Mouse (Mus musculus) intestine, postnatal 0 days (tissue): ENCODE results near the gene Prr14l. TPM values are rescaled to one million over a fixed set of nuclear protein-coding genes. Genes with fewer than 3 reads are reported as not detected.

Experiments
- ATAC-seq: fragments of 200-750 bp; cut with Nextera tagmentation; 2 replicates; pipeline ENCODE4 v1.8.0; 2017; ENCODE audit warnings: mild to moderate bottlenecking, moderate TSS enrichment, moderate library complexity
- H3K27ac ChIP-seq: fragments of 300-500 bp; sonication (generic); 2 replicates; pipeline ENCODE4 v1.5.1; 2014; ENCODE audit warnings: mild to moderate bottlenecking, low read depth, low read length, moderate library complexity
- H3K27me3 ChIP-seq: fragments of 300-500 bp; sonication (generic); replicated peaks from 2 replicates; pipeline ENCODE4 v1.6.1; 2014; ENCODE audit warnings: low read length, mixed read lengths; ENCODE audit not compliant: control insufficient read depth, insufficient read depth
- H3K36me3 ChIP-seq: fragments of 300-500 bp; sonication (generic); 2 replicates; pipeline ENCODE4 v1.6.1; 2014; ENCODE audit warnings: mild to moderate bottlenecking, moderate library complexity; ENCODE audit not compliant: control insufficient read depth, insufficient read depth
- H3K4me1 ChIP-seq: fragments of 300-500 bp; sonication (generic); replicated peaks from 2 replicates; pipeline ENCODE4 v1.6.1; 2014; ENCODE audit warnings: antibody characterized with exemption, low read length, mixed read lengths; ENCODE audit not compliant: control insufficient read depth, insufficient read depth
- H3K4me2 ChIP-seq: fragments of 300-500 bp; sonication (generic); replicated peaks from 2 replicates; pipeline ENCODE4 v1.6.1; 2014; ENCODE audit warnings: low read depth, mild to moderate bottlenecking, moderate library complexity
- H3K4me3 ChIP-seq: fragments of 300-500 bp; sonication (generic); 2 replicates; pipeline ENCODE4 v1.5.1; 2014; ENCODE audit warnings: low read depth, low read length
- H3K9ac ChIP-seq: fragments of 300-500 bp; sonication (generic); 2 replicates; pipeline ENCODE4 v1.6.1; 2014; ENCODE audit warnings: mild to moderate bottlenecking, low read depth, low read length
- H3K9me3 ChIP-seq: fragments of 300-500 bp; sonication (generic); 2 replicates; pipeline ENCODE4 v1.6.1; 2016; ENCODE audit warnings: mixed run types; ENCODE audit not compliant: control insufficient read depth
- CTCF ChIP-seq: sonication (generic); IDR thresholded peaks from 2 replicates; pipeline ENCODE4 v1.5.1; 2016; ENCODE audit warnings: low read depth, mild to moderate bottlenecking, control low read depth, antibody characterized with exemption, moderate library complexity
- WGBS: fragments of 180-500 bp; shearing (Covaris S2); extraction: QIAGEN DNeasy Blood & Tissue Kit; methylation state at CpG from one replicate; pipeline ENCODE4 v1.1.7; 2014; 5-methylcytosine and 5-hydroxymethylcytosine counted together
- polyA plus RNA-seq: library from polyadenylated mRNA; unstranded; fragments of >200 nt; fragmentation: Nextera tagmentation; extraction: Ambion mirVana; gene quantifications from 2 replicates; pipeline ENCODE4 v1.2.1, GENCODE M21; 2015

Prr14l gene
- polyA plus RNA-seq, result 6.1 and 6.5 TPM in 2 replicates

GRCm38 (mm10) chr5:32853731-32854507 is at the start of gene Prr14l:
Gene Prr14l (minus strand): TSS chr5:32854256.
- peak; percentile 97 for ATAC-seq
- WGBS, result under 1% methylated on average over 51 of the region's 51 CpGs
- H3K27me3 ChIP-seq, result no peaks in the 10 kb centered on the region
- no peak for TF ChIP-seq CTCF
- H3K4me3 ChIP-seq, result peak within 1 kb of the TSS; percentile 94
- H3K9me3 ChIP-seq, result no peaks in the 10 kb centered on the region
- peak within 1 kb of the TSS; percentile 73; the same call in 1 of the 2 replicates for H3K27ac ChIP-seq
- 0 out of 2 replicates have a peak, but pooled peaks cover 5% of the 10 kb centered on the region for H3K4me1 ChIP-seq
- H3K36me3 ChIP-seq, result no peaks in the 10 kb centered on the region; the same call in 1 of the 2 replicates
- H3K9ac ChIP-seq, result peak within 1 kb of the TSS; percentile 94
- H3K4me2 ChIP-seq, result peak within 1 kb of the TSS; percentile 84

DNA sequence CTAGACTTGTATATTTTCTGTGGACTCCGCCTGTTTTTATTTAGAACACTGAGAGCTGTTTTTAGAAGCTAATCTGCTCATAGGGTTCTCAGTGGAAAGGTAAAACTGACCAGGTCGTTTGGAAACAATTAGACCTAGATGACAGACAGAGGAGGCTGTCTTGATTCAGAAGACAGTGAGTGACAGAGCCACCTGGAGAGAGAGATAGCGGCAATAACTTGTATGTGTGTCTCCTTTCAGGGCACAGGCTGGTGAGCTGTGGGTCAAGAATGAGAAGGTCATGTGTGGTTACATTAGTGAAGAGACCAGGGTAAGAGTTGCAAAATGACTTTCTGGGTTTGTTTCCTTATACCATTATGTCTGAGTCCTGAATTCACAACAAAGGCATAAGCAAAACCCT is 32.7 kb upstream of the Prr14l start:
- H3K27me3 ChIP-seq, result no peaks in the 10 kb centered on the region
- no peak overlapping the region for H3K4me2 ChIP-seq
- no peak overlapping the region for H3K27ac ChIP-seq
- H3K9me3 ChIP-seq, result no peaks in the 10 kb centered on the region
- WGBS, result 72% methylated on average over 3 of the region's 3 CpGs
- peaks cover 50% of the 10 kb centered on the region for H3K36me3 ChIP-seq
- no peak overlapping the region for H3K9ac ChIP-seq
- no peaks in the 10 kb centered on the region for H3K4me1 ChIP-seq
- ATAC-seq, result no peak
- no peak for TF ChIP-seq CTCF
- no peak overlapping the region for H3K4me3 ChIP-seq

DNA sequence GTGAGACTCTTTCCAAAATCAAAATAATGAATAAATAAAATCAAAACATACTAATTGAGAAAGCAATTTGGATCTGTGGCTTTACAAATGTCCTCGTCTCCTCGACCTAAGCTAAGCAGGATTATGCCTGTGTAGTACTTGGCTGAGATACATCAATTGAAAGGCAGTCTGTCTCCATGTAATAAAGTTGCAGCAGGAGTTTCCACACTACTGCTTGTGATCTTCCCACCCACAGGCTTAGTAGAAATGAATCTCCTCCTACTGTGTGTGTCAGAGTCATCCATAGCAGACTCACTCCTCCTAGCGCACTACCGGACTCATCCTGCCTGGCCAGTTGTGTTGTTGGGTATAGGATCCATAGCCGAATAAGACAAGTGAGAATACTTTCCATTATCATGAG is 18.3 kb upstream of the Prr14l start:
- Histone ChIP-seq H3K27ac (no peak overlapping the region), H3K4me3 (no peak overlapping the region), H3K4me2 (no peak overlapping the region), H3K4me1 (no peaks in the 10 kb centered on the region), H3K36me3 (peaks cover 50% of the 10 kb centered on the region), H3K27me3 (no peaks in the 10 kb centered on the region), H3K9ac (no peak overlapping the region), H3K9me3 (no peaks in the 10 kb centered on the region)
- WGBS, result 97% methylated on average over 5 of the region's 5 CpGs
- no peak for TF ChIP-seq CTCF
- ATAC-seq, result no peak

DNA sequence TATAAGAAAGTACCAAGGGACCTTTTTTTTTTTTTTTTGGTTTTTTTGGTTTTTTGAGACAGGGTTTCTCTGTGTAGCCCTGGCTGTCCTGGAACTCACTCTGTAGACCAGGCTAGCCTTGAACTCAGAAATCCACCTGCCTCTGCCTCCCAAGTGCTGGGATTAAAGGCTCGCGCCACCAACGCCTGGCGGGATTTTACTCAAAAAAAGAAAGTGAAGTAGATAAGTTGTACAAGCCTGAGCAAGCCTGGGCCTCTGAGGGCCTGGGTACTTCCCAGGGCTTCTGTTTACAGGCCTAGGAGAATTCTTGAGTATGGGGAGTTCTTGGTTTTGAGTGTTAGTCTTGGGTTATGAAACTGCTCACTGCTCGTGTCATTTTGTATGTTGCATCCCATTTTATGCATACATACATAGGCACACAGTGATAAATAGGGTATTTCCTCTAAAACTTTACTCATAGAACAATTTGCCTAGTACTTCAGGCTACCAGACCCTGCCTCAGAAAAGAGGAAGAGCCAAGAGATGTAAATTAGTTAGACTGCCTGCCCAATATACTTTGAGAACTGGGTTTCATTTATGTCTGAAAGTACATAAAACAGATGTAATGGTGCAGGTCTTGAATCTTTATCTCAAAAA is 15.5 kb upstream of the Prr14l start:
- Histone ChIP-seq H3K27me3 (no peaks in the 10 kb centered on the region), H3K4me2 (no peak overlapping the region), H3K36me3 (peaks cover 37% of the 10 kb centered on the region; the same call in 1 of the 2 replicates), H3K9ac (no peak overlapping the region), H3K9me3 (no peaks in the 10 kb centered on the region), H3K27ac (no peak overlapping the region), H3K4me1 (no peaks in the 10 kb centered on the region), H3K4me3 (no peak overlapping the region)
- no peak for ATAC-seq
- no peak for TF ChIP-seq CTCF
- 91% methylated on average over 5 of the region's 5 CpGs for WGBS

DNA sequence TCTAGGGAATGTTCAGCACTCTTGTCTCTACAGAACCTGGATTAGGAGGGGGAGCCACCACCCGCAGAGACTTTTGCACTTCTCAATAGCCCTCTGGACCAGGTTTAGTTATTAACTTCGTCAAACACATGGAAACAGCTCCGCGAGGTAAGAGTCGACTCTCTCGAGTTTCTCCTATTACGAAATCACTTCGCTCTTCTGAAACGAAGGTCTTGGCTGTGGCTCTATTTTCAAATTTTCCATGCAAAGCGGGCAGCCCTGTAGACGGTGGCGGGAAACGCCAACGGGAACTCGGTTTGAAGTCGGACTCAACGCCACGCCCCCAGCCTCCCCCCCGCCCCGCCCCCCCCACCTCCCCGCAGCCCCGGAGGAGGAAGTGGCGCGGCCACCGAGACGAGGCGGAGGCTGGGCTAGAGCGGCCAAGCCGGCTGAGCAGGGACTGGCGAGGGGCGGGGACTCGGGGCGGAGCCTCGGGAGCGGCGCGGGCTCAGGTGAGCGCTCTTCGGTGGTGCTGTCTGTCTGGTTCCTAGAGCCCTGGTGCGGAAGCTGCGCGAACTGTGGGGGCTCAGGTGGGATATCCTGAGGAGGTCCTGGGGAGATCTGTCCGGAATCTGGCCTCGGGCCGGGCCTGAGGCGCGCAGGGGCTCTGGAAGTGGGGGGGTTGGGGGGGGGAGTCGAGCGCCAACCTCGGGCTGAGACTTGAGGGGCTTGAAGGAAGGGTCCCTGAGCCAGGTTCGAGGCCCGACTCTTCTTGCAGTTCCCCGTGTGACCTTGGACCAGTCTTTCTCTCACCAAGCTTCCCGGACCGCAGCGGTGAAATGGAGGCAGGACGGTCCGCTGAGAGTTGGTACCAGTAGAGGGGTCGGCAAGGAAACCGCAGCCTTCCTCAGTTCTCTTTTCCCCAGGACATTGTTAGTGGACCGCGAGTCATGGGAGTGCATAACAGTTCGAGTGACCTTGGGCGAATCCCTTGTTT is 9.5 kb upstream of the Prr14l start, which contains the start of gene Depdc5:
TSS of gene Depdc5 (plus strand) at position 449 of the 976 bp plus-strand sequence.
- Histone ChIP-seq H3K9me3 (no peaks in the 10 kb centered on the region), H3K27ac (peak within 1 kb of the TSS; percentile 68), H3K4me3 (peak within 1 kb of the TSS; percentile 80), H3K4me1 (no peaks in the 10 kb centered on the region), H3K36me3 (0 out of 2 replicates have a peak, but pooled peaks cover 9% of the 10 kb centered on the region), H3K9ac (peak within 1 kb of the TSS; percentile 75), H3K27me3 (no peaks in the 10 kb centered on the region), H3K4me2 (peak within 1 kb of the TSS; percentile 70)
- ATAC-seq, result peak; percentile 99
- WGBS, result under 1% methylated on average over 60 of the region's 64 CpGs
- TF ChIP-seq CTCF, result no peak
